Mouse (Mus musculus) forebrain, embryonic 16.5 days (tissue): ENCODE results near the gene Olfr885. TPM values are rescaled to one million over a fixed set of nuclear protein-coding genes. Genes with fewer than 3 reads are reported as not detected.

Experiments used
- ATAC-seq: fragments of 200-750 bp; cut with Nextera tagmentation; 2 replicates; pipeline ENCODE4 v1.8.0; 2017; ENCODE audit warnings: mild to moderate bottlenecking, moderate library complexity
- H3K27ac ChIP-seq: fragments of 300-500 bp; sonication (generic); 2 replicates; pipeline ENCODE4 v1.5.1; 2014; ENCODE audit warnings: low read length, control low read depth
- H3K27me3 ChIP-seq: fragments of 300-500 bp; sonication (generic); replicated peaks from 2 replicates; pipeline ENCODE4 v1.6.1; 2014; ENCODE audit warnings: low read length; ENCODE audit not compliant: control insufficient read depth, insufficient read depth
- H3K36me3 ChIP-seq: fragments of 300-500 bp; sonication (generic); 2 replicates; pipeline ENCODE4 v1.6.1; 2014; ENCODE audit not compliant: control insufficient read depth, insufficient read depth
- H3K4me1 ChIP-seq: fragments of 300-500 bp; sonication (generic); replicated peaks from 2 replicates; pipeline ENCODE4 v1.6.1; 2014; ENCODE audit warnings: low read length; ENCODE audit not compliant: control insufficient read depth, insufficient read depth
- H3K4me2 ChIP-seq: fragments of 300-500 bp; sonication (generic); 2 replicates; pipeline ENCODE4 v1.6.1; 2014; ENCODE audit warnings: mild to moderate bottlenecking, low read length, control low read depth
- H3K4me3 ChIP-seq: fragments of 300-500 bp; sonication (generic); replicated peaks from 2 replicates; pipeline ENCODE4 v1.5.1; 2014; ENCODE audit warnings: mild to moderate bottlenecking, low read length, control low read depth
- H3K9ac ChIP-seq: fragments of 300-500 bp; sonication (generic); replicated peaks from 2 replicates; pipeline ENCODE4 v1.6.1; 2014; ENCODE audit warnings: low read depth, low read length, control low read depth
- H3K9me3 ChIP-seq: fragments of 300-500 bp; sonication (generic); 2 replicates; pipeline ENCODE4 v1.6.1; 2016; ENCODE audit warnings: low read length; ENCODE audit not compliant: control insufficient read depth
- WGBS: fragments of 180-500 bp; shearing (Covaris S2); extraction: QIAGEN DNeasy Blood & Tissue Kit; methylation state at CpG from one replicate; pipeline ENCODE4 v1.1.7; 2014; 5-methylcytosine and 5-hydroxymethylcytosine counted together
- polyA plus RNA-seq: library from polyadenylated mRNA; unstranded; fragments of >200 nt; fragmentation: Nextera tagmentation; extraction: Ambion mirVana; gene quantifications from 2 replicates; pipeline ENCODE4 v1.2.1, GENCODE M21; 2015

Gene Olfr885
- polyA plus RNA-seq: not detected in 2 replicates

- Histone ChIP-seq H3K27ac (no peak within 1 kb of the TSS), H3K27me3 (no peaks in the 10 kb centered on the region), H3K9ac (no peak within 1 kb of the TSS), H3K36me3 (no peaks in the 10 kb centered on the region), H3K4me2 (no peak within 1 kb of the TSS), H3K9me3 (no peaks in the 10 kb centered on the region), H3K4me3 (no peak within 1 kb of the TSS), H3K4me1 (no peaks in the 10 kb centered on the region)
- ATAC-seq: no peak
- 92% methylated on average over 3 of the region's 3 CpGs for WGBS
These were observed at the start of gene Olfr885 for GRCm38 (mm10) chr9:38061022-38061421. Olfr885 (plus strand) TSS chr9:38061322.

GRCm38 (mm10) chr9:38025508-38025907 lies 35.6 kb upstream of the Olfr885 start, which contains the start of gene Olfr883:
Olfr883 (plus strand) TSS chr9:38025808.
- Histone ChIP-seq H3K27ac (no peak within 1 kb of the TSS), H3K27me3 (no peaks in the 10 kb centered on the region), H3K4me2 (no peak within 1 kb of the TSS), H3K4me3 (no peak within 1 kb of the TSS), H3K36me3 (no peaks in the 10 kb centered on the region), H3K9me3 (no peaks in the 10 kb centered on the region), H3K9ac (no peak within 1 kb of the TSS), H3K4me1 (no peaks in the 10 kb centered on the region)
- 95% methylated on average over 1 of the region's 1 CpGs for WGBS
- no peak for ATAC-seq

- Histone ChIP-seq H3K4me1 (no peaks in the 10 kb centered on the region), H3K4me2 (no peak within 1 kb of the TSS), H3K27me3 (no peaks in the 10 kb centered on the region), H3K9ac (no peak within 1 kb of the TSS), H3K27ac (no peak within 1 kb of the TSS), H3K9me3 (no peaks in the 10 kb centered on the region), H3K4me3 (no peak within 1 kb of the TSS), H3K36me3 (no peaks in the 10 kb centered on the region)
- 84% methylated on average over 1 of the region's 1 CpGs for WGBS
- ATAC-seq: no peak
These were observed 14.9 kb upstream of the Olfr885 start, which contains the start of gene Olfr884 for GRCm38 (mm10) chr9:38046255-38046654. Olfr884 (plus strand) TSS chr9:38046555.

- H3K9ac ChIP-seq: no peak within 1 kb of the TSS
- H3K4me3 ChIP-seq: no peak within 1 kb of the TSS
- H3K4me2 ChIP-seq: no peak within 1 kb of the TSS
- H3K27me3 ChIP-seq: no peaks in the 10 kb centered on the region
- no peaks in the 10 kb centered on the region for H3K36me3 ChIP-seq
- no peak for ATAC-seq
- 85% methylated on average over 1 of the region's 1 CpGs for WGBS
- no peaks in the 10 kb centered on the region for H3K4me1 ChIP-seq
- H3K27ac ChIP-seq: no peak within 1 kb of the TSS
- no peaks in the 10 kb centered on the region for H3K9me3 ChIP-seq
These were observed 22.6 kb downstream of the Olfr885 start, which contains the start of gene Olfr887 for GRCm38 (mm10) chr9:38083772-38084171. Olfr887 (plus strand) TSS chr9:38084072.

- H3K27me3 ChIP-seq: no peaks in the 10 kb centered on the region
- no peaks in the 10 kb centered on the region for H3K36me3 ChIP-seq
- no peak for ATAC-seq
- no peaks in the 10 kb centered on the region for H3K4me1 ChIP-seq
- no peaks in the 10 kb centered on the region for H3K9me3 ChIP-seq
- WGBS: 79% methylated on average over 1 of the region's 1 CpGs
- H3K4me3 ChIP-seq: no peak within 1 kb of the TSS
- no peak within 1 kb of the TSS for H3K27ac ChIP-seq
- H3K9ac ChIP-seq: no peak within 1 kb of the TSS
- H3K4me2 ChIP-seq: no peak within 1 kb of the TSS
These were observed 46.7 kb downstream of the Olfr885 start, which contains the start of gene Olfr888 for GRCm38 (mm10) chr9:38107828-38108227. Olfr888 (plus strand) TSS chr9:38108128.

Other genes starting within 250 kb of the Olfr885 start
- not detected in 2 replicates for gene Olfr877, start 207.1 kb upstream of the Olfr885 start, polyA plus RNA-seq
- gene Olfr145, start 164.6 kb upstream of the Olfr885 start, polyA plus RNA-seq: not detected in 2 replicates
- gene Olfr878, start 143.5 kb upstream of the Olfr885 start, polyA plus RNA-seq: not detected in 2 replicates
- gene Olfr881, start 69.5 kb upstream of the Olfr885 start, polyA plus RNA-seq: not detected in 2 replicates
- not detected in 2 replicates for gene Olfr883, start 35.5 kb upstream of the Olfr885 start, polyA plus RNA-seq
- gene Olfr884, start 14.8 kb upstream of the Olfr885 start, polyA plus RNA-seq: not detected in 2 replicates
- not detected in 2 replicates for gene Olfr887, start 22.8 kb downstream of the Olfr885 start, polyA plus RNA-seq
- not detected in 2 replicates for gene Olfr888, start 46.8 kb downstream of the Olfr885 start, polyA plus RNA-seq
- gene Olfr889, start 53.9 kb downstream of the Olfr885 start, polyA plus RNA-seq: 0.05 TPM in 1 of 2 replicates, not detected in the other
- gene Olfr890, start 81.2 kb downstream of the Olfr885 start, polyA plus RNA-seq: not detected in 2 replicates
- not detected in 2 replicates for gene Olfr891, start 119.5 kb downstream of the Olfr885 start, polyA plus RNA-seq
- not detected in 2 replicates for gene Olfr893, start 147.0 kb downstream of the Olfr885 start, polyA plus RNA-seq
- gene Olfr894, start 156.7 kb downstream of the Olfr885 start, polyA plus RNA-seq: not detected in 2 replicates
- gene Olfr143, start 191.5 kb downstream of the Olfr885 start, polyA plus RNA-seq: not detected in 2 replicates
- gene Olfr895, start 206.5 kb downstream of the Olfr885 start, polyA plus RNA-seq: not detected in 2 replicates
- not detected in 2 replicates for gene Olfr896-ps1, start 229.8 kb downstream of the Olfr885 start, polyA plus RNA-seq